Mouse (Mus musculus): ENCODE measurements around the gene Ncs1.

Ncs1 gene

GRCm38 (mm10) chr2:31337706-31338330, 92.2 kb downstream of the Ncs1 start:
- no peak for DNase-seq (ENCODE audit: low spot score in 2 of 2)

GRCm38 (mm10) chr2:31339826-31340225, 94.2 kb downstream of the Ncs1 start:
- DNase-seq (ENCODE audit: low spot score in 2 of 2): no peak

- no peak for DNase-seq (ENCODE audit: low spot score in 2 of 2)
Observed at GRCm38 (mm10) chr2:31341726-31342535, 96.3 kb downstream of the Ncs1 start.
